Mouse (Mus musculus) liver, embryonic 12.5 days (tissue): ENCODE data around the gene Rgs14. TPM values are rescaled to one million over a fixed set of nuclear protein-coding genes. Genes with fewer than 3 reads are reported as not detected.

Experiments
- ATAC-seq: fragments of 200-750 bp; cut with Nextera tagmentation; 2 replicates; pipeline ENCODE4 v1.8.0; 2017; ENCODE audit warnings: moderate number of reproducible peaks, mild to moderate bottlenecking, moderate library complexity
- H3K27ac ChIP-seq: fragments of 300-500 bp; sonication (generic); 2 replicates; pipeline ENCODE4 v1.5.1; 2016; ENCODE audit warnings: mild to moderate bottlenecking
- H3K27me3 ChIP-seq: fragments of 300-500 bp; sonication (generic); replicated peaks from 2 replicates; pipeline ENCODE4 v1.6.1; 2016; ENCODE audit warnings: mild to moderate bottlenecking, moderate library complexity
- H3K36me3 ChIP-seq: fragments of 300-500 bp; sonication (generic); 2 replicates; pipeline ENCODE4 v1.6.1; 2016; ENCODE audit warnings: mild to moderate bottlenecking, moderate library complexity
- H3K4me1 ChIP-seq: fragments of 300-500 bp; sonication (generic); 2 replicates; pipeline ENCODE4 v1.6.1; 2016
- H3K4me2 ChIP-seq: fragments of 300-500 bp; sonication (generic); 2 replicates; pipeline ENCODE4 v1.6.1; 2016; ENCODE audit warnings: mild to moderate bottlenecking, moderate library complexity
- H3K4me3 ChIP-seq: fragments of 300-500 bp; sonication (generic); 2 replicates; pipeline ENCODE4 v1.5.1; 2016; ENCODE audit warnings: mild to moderate bottlenecking, moderate library complexity
- H3K9ac ChIP-seq: fragments of 300-500 bp; sonication (generic); 2 replicates; pipeline ENCODE4 v1.6.1; 2016; ENCODE audit warnings: mild to moderate bottlenecking, moderate library complexity
- H3K9me3 ChIP-seq: fragments of 300-500 bp; sonication (generic); replicated peaks from 2 replicates; pipeline ENCODE4 v1.6.1; 2016; ENCODE audit warnings: mild to moderate bottlenecking, moderate library complexity
- WGBS: fragments of 180-500 bp; shearing (Covaris S2); methylation state at CpG from one replicate; pipeline ENCODE4 v1.1.7; 2016; ENCODE audit not compliant: insufficient replicate concordance; 5-methylcytosine and 5-hydroxymethylcytosine counted together
- polyA plus RNA-seq: library from polyadenylated mRNA; unstranded; fragments of >200 nt; fragmentation: Nextera tagmentation; extraction: Ambion mirVana; gene quantifications from 2 replicates; pipeline ENCODE4 v1.2.1, GENCODE M21; 2016

Rgs14 gene
- polyA plus RNA-seq, result 1.9 and 2.5 TPM in 2 replicates

GRCm38 (mm10) chr13:55369531-55370114 is at the start of gene Rgs14:
Gene Rgs14 (plus strand): TSS chr13:55369732.
- no peaks in the 10 kb centered on the region for H3K36me3 ChIP-seq
- H3K9ac ChIP-seq, result peak within 1 kb of the TSS; percentile 47
- H3K9me3 ChIP-seq, result no peaks in the 10 kb centered on the region
- peaks cover 38% of the 10 kb centered on the region for H3K4me1 ChIP-seq
- H3K27me3 ChIP-seq, result peaks cover 25% of the 10 kb centered on the region
- H3K27ac ChIP-seq, result peak within 1 kb of the TSS; percentile 58
- 14% methylated on average over 13 of the region's 13 CpGs for WGBS
- H3K4me3 ChIP-seq, result peak within 1 kb of the TSS; percentile 44
- H3K4me2 ChIP-seq, result peak within 1 kb of the TSS; percentile 69
- peak; percentile 82 for ATAC-seq

- Histone ChIP-seq H3K4me3 (peak within 1 kb of the TSS; percentile 83), H3K9ac (peak within 1 kb of the TSS; percentile 94), H3K4me2 (peak within 1 kb of the TSS; percentile 95), H3K9me3 (no peaks in the 10 kb centered on the region), H3K4me1 (peaks cover 42% of the 10 kb centered on the region), H3K27ac (peak within 1 kb of the TSS; percentile 86), H3K36me3 (peaks cover 77% of the 10 kb centered on the region), H3K27me3 (no peaks in the 10 kb centered on the region)
- ATAC-seq, result no peak
- 80% methylated on average over 4 of the region's 4 CpGs for WGBS
Observed at GRCm38 (mm10) chr13:55319931-55320533, 49.5 kb upstream of the Rgs14 start, which contains the start of gene Prelid1. Gene Prelid1 (plus strand): TSS chr13:55320500.

- H3K4me3 ChIP-seq, result peak within 1 kb of the TSS; percentile 83
- H3K36me3 ChIP-seq, result peaks cover 79% of the 10 kb centered on the region
- H3K9ac ChIP-seq, result peak within 1 kb of the TSS; percentile 94
- no peaks in the 10 kb centered on the region for H3K9me3 ChIP-seq
- peak within 1 kb of the TSS; percentile 86 for H3K27ac ChIP-seq
- under 1% methylated on average over 73 of the region's 73 CpGs for WGBS
- H3K4me2 ChIP-seq, result peak within 1 kb of the TSS; percentile 95
- no peaks in the 10 kb centered on the region for H3K27me3 ChIP-seq
- peak; percentile 92 for ATAC-seq
- H3K4me1 ChIP-seq, result peaks cover 50% of the 10 kb centered on the region
Observed at GRCm38 (mm10) chr13:55321434-55322129, 48.0 kb upstream of the Rgs14 start, which contains the start of gene Rab24. Gene Rab24 (minus strand): TSS chr13:55321946.

- Histone ChIP-seq H3K4me1 (peaks cover 55% of the 10 kb centered on the region), H3K4me3 (peak overlapping the region; percentile 83), H3K27me3 (no peaks in the 10 kb centered on the region), H3K9me3 (no peaks in the 10 kb centered on the region), H3K4me2 (peak overlapping the region; percentile 95), H3K36me3 (peaks cover 79% of the 10 kb centered on the region), H3K27ac (peak overlapping the region; percentile 86), H3K9ac (peak overlapping the region; percentile 94)
- ATAC-seq, result no peak
- 1% methylated on average over 31 of the region's 31 CpGs for WGBS
Observed at GRCm38 (mm10) chr13:55322130-55322825, 47.3 kb upstream of the Rgs14 start.

DNA sequence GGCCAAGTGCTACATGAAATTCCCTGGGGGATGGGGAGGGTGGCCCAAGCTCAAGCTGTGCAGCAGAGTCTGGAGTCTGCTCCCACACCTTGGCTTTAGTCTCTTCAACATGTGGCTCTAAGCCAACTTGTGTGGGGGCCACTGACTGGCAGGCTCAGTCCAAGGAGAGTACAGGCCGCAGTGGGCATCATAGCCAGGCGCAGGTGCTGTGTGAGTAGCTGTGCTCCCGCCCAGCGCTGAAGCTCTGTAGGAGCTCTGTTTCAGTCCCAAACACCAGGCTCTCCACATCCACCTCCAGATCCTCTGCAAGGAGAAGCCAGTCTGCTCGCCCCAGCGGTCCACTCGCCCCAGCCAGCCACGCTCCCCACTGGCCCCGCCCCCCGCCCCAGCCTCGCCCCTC is 43.9 kb upstream of the Rgs14 start:
- Histone ChIP-seq H3K4me3 (0 out of 2 replicates have a peak overlapping the region, but pooled peaks have one; percentile 1), H3K9ac (no peak overlapping the region), H3K4me2 (no peak overlapping the region), H3K27ac (no peak overlapping the region), H3K36me3 (peaks cover 56% of the 10 kb centered on the region), H3K27me3 (no peaks in the 10 kb centered on the region), H3K9me3 (no peaks in the 10 kb centered on the region), H3K4me1 (peaks cover 71% of the 10 kb centered on the region)
- WGBS, result 79% methylated on average over 11 of the region's 11 CpGs
- ATAC-seq, result no peak

- H3K4me3 ChIP-seq, result peak overlapping the region; percentile 77
- 50% methylated on average over 4 of the region's 4 CpGs for WGBS
- peak overlapping the region; percentile 48 for H3K9ac ChIP-seq
- 0 out of 2 replicates have a peak, but pooled peaks cover 6% of the 10 kb centered on the region for H3K27me3 ChIP-seq
- H3K9me3 ChIP-seq, result no peaks in the 10 kb centered on the region
- no peak for ATAC-seq
- peaks cover 55% of the 10 kb centered on the region for H3K36me3 ChIP-seq
- H3K4me2 ChIP-seq, result peak overlapping the region; percentile 78
- peaks cover 77% of the 10 kb centered on the region for H3K4me1 ChIP-seq
- peak overlapping the region; percentile 37; the same call in 1 of the 2 replicates for H3K27ac ChIP-seq
Observed at GRCm38 (mm10) chr13:55327169-55327568, 42.4 kb upstream of the Rgs14 start.

DNA sequence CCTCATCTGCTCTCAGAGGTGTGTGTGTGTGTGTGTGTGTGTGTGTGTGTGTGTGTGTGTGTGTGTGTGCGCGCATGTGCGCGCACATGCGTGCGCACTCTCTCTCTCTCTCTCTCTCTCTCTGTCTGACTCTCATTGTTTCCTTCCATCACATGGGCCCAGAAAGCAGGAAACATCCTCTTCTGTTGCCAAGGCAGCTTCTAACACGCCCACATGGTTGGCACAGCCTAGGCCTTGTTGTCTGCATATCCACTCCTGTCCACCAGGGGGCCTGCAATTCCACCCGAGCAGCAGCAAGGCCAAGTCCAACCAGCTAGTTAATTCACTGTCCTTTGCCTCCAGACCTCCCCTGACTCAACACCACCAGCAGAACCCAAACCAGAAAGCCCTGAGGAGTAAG is 41.9 kb upstream of the Rgs14 start:
- Histone ChIP-seq H3K36me3 (peaks cover 55% of the 10 kb centered on the region), H3K9me3 (no peaks in the 10 kb centered on the region), H3K9ac (peak overlapping the region; percentile 84), H3K4me1 (peaks cover 76% of the 10 kb centered on the region), H3K4me3 (peak overlapping the region; percentile 77), H3K4me2 (peak overlapping the region; percentile 78), H3K27ac (peak overlapping the region; percentile 37; the same call in 1 of the 2 replicates), H3K27me3 (0 out of 2 replicates have a peak, but pooled peaks cover 7% of the 10 kb centered on the region)
- WGBS, result 51% methylated on average over 8 of the region's 8 CpGs
- peak; percentile 11; the same call in 1 of the 2 replicates for ATAC-seq

DNA sequence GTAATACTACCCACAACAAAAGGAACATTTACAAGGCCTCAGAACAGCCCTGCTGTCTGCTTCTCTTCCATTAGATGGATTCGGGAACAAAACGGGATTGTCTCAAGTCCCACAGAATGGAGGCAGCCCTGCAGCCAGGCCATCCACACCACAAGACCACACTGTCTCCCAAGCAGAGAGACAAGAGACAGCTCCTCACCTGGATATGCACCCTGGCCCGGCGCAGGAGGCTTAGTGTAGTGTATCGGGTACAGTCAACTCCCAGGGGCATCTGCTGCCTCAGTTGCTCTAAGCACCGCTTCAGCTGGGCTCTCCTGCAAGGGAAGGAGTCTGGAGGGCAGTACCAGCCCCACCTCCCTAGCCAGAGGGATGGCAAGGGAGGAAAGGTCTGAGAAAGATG is 41.4 kb upstream of the Rgs14 start:
- Histone ChIP-seq H3K9ac (peak overlapping the region; percentile 84), H3K4me2 (peak overlapping the region; percentile 78), H3K4me1 (peaks cover 70% of the 10 kb centered on the region), H3K36me3 (peaks cover 50% of the 10 kb centered on the region), H3K27me3 (0 out of 2 replicates have a peak, but pooled peaks cover 7% of the 10 kb centered on the region), H3K9me3 (no peaks in the 10 kb centered on the region), H3K4me3 (peak overlapping the region; percentile 77), H3K27ac (no peak overlapping the region; the same call in 1 of the 2 replicates)
- no peak for ATAC-seq
- 74% methylated on average over 6 of the region's 6 CpGs for WGBS

DNA sequence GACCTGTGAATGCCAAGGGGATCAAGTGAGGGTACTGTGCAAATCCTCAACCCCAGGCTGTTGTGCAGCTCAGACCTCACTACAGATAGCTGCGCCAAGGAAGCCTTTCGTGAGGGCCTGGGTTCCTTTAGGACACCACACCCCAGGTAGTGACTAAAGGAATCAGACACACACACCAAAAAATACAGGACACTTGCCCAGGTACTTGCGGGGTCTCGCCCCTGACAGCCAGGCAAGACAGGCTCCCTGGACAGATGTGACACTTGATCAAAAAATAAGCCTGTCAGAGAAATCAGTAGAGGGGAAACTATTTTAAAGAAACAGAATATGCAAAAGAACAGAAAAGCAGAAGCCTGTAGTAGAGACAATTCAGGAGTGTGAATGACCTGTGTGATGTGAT is 40.9 kb upstream of the Rgs14 start:
- H3K27me3 ChIP-seq, result 0 out of 2 replicates have a peak, but pooled peaks cover 11% of the 10 kb centered on the region
- peak overlapping the region; percentile 78 for H3K4me2 ChIP-seq
- H3K4me3 ChIP-seq, result peak overlapping the region; percentile 77
- peak overlapping the region; percentile 84 for H3K9ac ChIP-seq
- WGBS, result 83% methylated on average over 4 of the region's 4 CpGs
- peak overlapping the region; percentile 92 for H3K27ac ChIP-seq
- H3K4me1 ChIP-seq, result peaks cover 66% of the 10 kb centered on the region
- no peaks in the 10 kb centered on the region for H3K9me3 ChIP-seq
- peaks cover 46% of the 10 kb centered on the region for H3K36me3 ChIP-seq
- no peak for ATAC-seq

GRCm38 (mm10) chr13:55329109-55329682 is 40.3 kb upstream of the Rgs14 start:
- H3K4me3 ChIP-seq, result peak overlapping the region; percentile 77
- peaks cover 60% of the 10 kb centered on the region for H3K4me1 ChIP-seq
- H3K27ac ChIP-seq, result peak overlapping the region; percentile 92
- under 1% methylated on average over 29 of the region's 29 CpGs for WGBS
- peak overlapping the region; percentile 84 for H3K9ac ChIP-seq
- H3K9me3 ChIP-seq, result no peaks in the 10 kb centered on the region
- H3K4me2 ChIP-seq, result peak overlapping the region; percentile 78
- peaks cover 40% of the 10 kb centered on the region for H3K36me3 ChIP-seq
- 0 out of 2 replicates have a peak, but pooled peaks cover 13% of the 10 kb centered on the region for H3K27me3 ChIP-seq
- ATAC-seq, result peak; percentile 35
